Mouse (Mus musculus) CH12.LX (cell line): ENCODE measurements around the gene Nebl. TPM values are rescaled to one million over a fixed set of nuclear protein-coding genes. Genes with fewer than 3 reads are reported as not detected.

Source experiments
- DNase-seq: peaks from one replicate; pipeline ENCODE4 v3.0.0-alpha.2; 2013; ENCODE audit errors: extremely low read depth
- H3K27ac ChIP-seq: 2 replicates; pipeline ENCODE4 v1.5.1; 2012; ENCODE audit warnings: low read depth, mild to moderate bottlenecking, control low read depth, moderate library complexity; ENCODE audit not compliant: insufficient read depth
- H3K27me3 ChIP-seq: replicated peaks from 2 replicates; pipeline ENCODE3; 2012; ENCODE audit warnings: inconsistent platforms
- H3K36me3 ChIP-seq, 2 experiments: replicated peaks in 1 of 2; 2 replicates each; pipeline versions ENCODE3 to v1.6.1; 2012; ENCODE audit warnings: inconsistent platforms in 1 of 2, low read length in 1 of 2, mild to moderate bottlenecking in 1 of 2, mixed read lengths in 1 of 2, moderate library complexity in 1 of 2; ENCODE audit not compliant: control insufficient read depth in 1 of 2, insufficient read depth in 1 of 2
- H3K4me1 ChIP-seq, 2 experiments: 2 replicates each; pipeline ENCODE4 v1.6.1; 2012; ENCODE audit warnings: inconsistent platforms in 1 of 2, moderate library complexity in 1 of 2; ENCODE audit not compliant: insufficient read depth in 2 of 2, control insufficient read depth in 1 of 2
- H3K4me2 ChIP-seq: 2 replicates; pipeline ENCODE4 v1.6.1; 2012; ENCODE audit warnings: low read depth, mild to moderate bottlenecking, control low read depth; ENCODE audit not compliant: poor library complexity, insufficient read depth, severe bottlenecking
- H3K4me3 ChIP-seq, 3 experiments: fragments of 150-350 bp in 1 of 3; sonication (generic) in 1 of 3; replicated peaks in 1 of 3; 2 replicates each; pipeline versions ENCODE3 to v1.5.1; 2011 to 2012; ENCODE audit warnings: low read depth in 2 of 3, low read length in 2 of 3, mild to moderate bottlenecking in 2 of 3, moderate library complexity in 2 of 3, control low read depth in 1 of 3, improper control_type of control experiment in 1 of 3, inconsistent platforms in 1 of 3, mixed read lengths in 1 of 3; ENCODE audit not compliant: poor library complexity in 1 of 3
- H3K79me2 ChIP-seq: replicated peaks from 2 replicates; pipeline ENCODE4 v1.6.1; 2012; ENCODE audit warnings: mild to moderate bottlenecking, moderate library complexity; ENCODE audit not compliant: control insufficient read depth, poor library complexity, insufficient read depth, severe bottlenecking; ENCODE audit errors: extremely low read depth
- H3K9ac ChIP-seq: 2 replicates; pipeline ENCODE4 v1.6.1; 2012; ENCODE audit warnings: low read depth, mild to moderate bottlenecking, control low read depth, moderate library complexity; ENCODE audit not compliant: insufficient read depth
- H3K9me3 ChIP-seq: replicated peaks from 2 replicates; pipeline ENCODE3; 2012; ENCODE audit warnings: low read length, inconsistent platforms, mixed read lengths
- BHLHE40 ChIP-seq: IDR thresholded peaks from 2 replicates; pipeline ENCODE4 v1.6.1; 2011; ENCODE audit warnings: mild to moderate bottlenecking, low read depth, low read length, improper control_type of control experiment
- CHD1 ChIP-seq: IDR thresholded peaks from 2 replicates; pipeline ENCODE4 v1.6.1; 2012; ENCODE audit warnings: low read depth, low read length, improper control_type of control experiment, inconsistent platforms
- CTCF ChIP-seq, 2 experiments: IDR thresholded peaks in 1 of 2; conservative IDR thresholded peaks in 1 of 2; 2 replicates each; pipeline ENCODE4 v1.5.1; 2011 to 2012; ENCODE audit warnings: low read depth in 2 of 2, low read length in 2 of 2, improper control_type of control experiment in 1 of 2, inconsistent platforms in 1 of 2, mild to moderate bottlenecking in 1 of 2, moderate library complexity in 1 of 2
- HCFC1 ChIP-seq: IDR thresholded peaks from 2 replicates; pipeline ENCODE4 v1.6.1; 2012; ENCODE audit warnings: low read depth, mild to moderate bottlenecking, inconsistent platforms, low read length, improper control_type of control experiment
- IRF4 ChIP-seq: IDR thresholded peaks from 2 replicates; pipeline ENCODE4 v1.6.1; 2014; ENCODE audit warnings: low read depth, mild to moderate bottlenecking, inconsistent platforms, low read length, improper control_type of control experiment
- JUN ChIP-seq: IDR thresholded peaks from 2 replicates; pipeline ENCODE4 v1.6.1; 2011; ENCODE audit warnings: low read depth, mild to moderate bottlenecking, low read length, improper control_type of control experiment, moderate library complexity; ENCODE audit not compliant: insufficient read depth
- JUND ChIP-seq: conservative IDR thresholded peaks from 2 replicates; pipeline ENCODE4 v1.6.1; 2011; ENCODE audit warnings: low read depth, low read length, improper control_type of control experiment
- KAT2A ChIP-seq: IDR thresholded peaks from 2 replicates; pipeline ENCODE4 v1.6.1; 2012; ENCODE audit warnings: low read length, improper control_type of control experiment, inconsistent platforms; ENCODE audit not compliant: insufficient replicate concordance
- MEF2A ChIP-seq: IDR thresholded peaks from 2 replicates; pipeline ENCODE4 v1.6.1; 2014; ENCODE audit warnings: low read depth, mild to moderate bottlenecking, inconsistent platforms, low read length, improper control_type of control experiment, borderline replicate concordance
- MYC ChIP-seq: IDR thresholded peaks from 2 replicates; pipeline ENCODE4 v1.6.1; 2011; ENCODE audit warnings: low read depth, mild to moderate bottlenecking, improper control_type of control experiment, low read length
- NELFE ChIP-seq: IDR thresholded peaks from 2 replicates; pipeline ENCODE4 v1.6.1; 2011; ENCODE audit warnings: low read depth, low read length, improper control_type of control experiment
- PAX5 ChIP-seq: IDR thresholded peaks from 2 replicates; pipeline ENCODE4 v1.6.1; 2012; ENCODE audit warnings: low read length, inconsistent platforms, mixed read lengths
- POLR2A ChIP-seq: IDR thresholded peaks from 2 replicates; pipeline ENCODE4 v1.6.1; 2011; ENCODE audit warnings: low read depth, mild to moderate bottlenecking, improper control_type of control experiment, low read length
- RAD21 ChIP-seq: IDR thresholded peaks from 2 replicates; pipeline ENCODE4 v1.6.1; 2011; ENCODE audit warnings: low read depth, mild to moderate bottlenecking, low read length, improper control_type of control experiment, moderate library complexity
- RCOR1 ChIP-seq: conservative IDR thresholded peaks from 2 replicates; pipeline ENCODE4 v1.6.1; 2012; ENCODE audit warnings: low read depth, mild to moderate bottlenecking, inconsistent platforms, low read length, improper control_type of control experiment
- USF1 ChIP-seq: IDR thresholded peaks from 2 replicates; pipeline ENCODE4 v1.6.1; 2014; ENCODE audit warnings: low read depth, mild to moderate bottlenecking, inconsistent platforms, low read length, improper control_type of control experiment
- USF2 ChIP-seq: conservative IDR thresholded peaks from 2 replicates; pipeline ENCODE4 v1.6.1; 2011; ENCODE audit warnings: low read depth, low read length, improper control_type of control experiment
- ZKSCAN1 ChIP-seq: IDR thresholded peaks from 2 replicates; pipeline ENCODE4 v1.6.1; 2012; ENCODE audit warnings: low read depth, inconsistent platforms, low read length, improper control_type of control experiment, borderline replicate concordance
- ZMIZ1 ChIP-seq: IDR thresholded peaks from 2 replicates; pipeline ENCODE4 v1.6.1; 2012; ENCODE audit warnings: low read depth, mild to moderate bottlenecking, inconsistent platforms, low read length, improper control_type of control experiment
- dilution Hi-C: fragments of 300-500 bp; cut with MboI; formaldehyde crosslinking; loops from 2 replicates; pipeline ENCODE4 v1.14.3; 2020; ENCODE audit warnings: low sequenced_read_pairs; ENCODE audit not compliant: extremely low pct_unique_long_range_greater_than_20kb, extremely low pct_ligation_motif_present
- in situ Hi-C: fragments of 300-500 bp; cut with MboI; formaldehyde crosslinking; loops from 3 replicates; pipeline ENCODE4 v1.14.3; 2019; ENCODE audit warnings: low sequenced_read_pairs, low pct_ligation_motif_present, low pct_unique_long_range_greater_than_20kb, mixed read lengths
- polyA plus RNA-seq: library from polyadenylated mRNA; unstranded; fragments of >175 nt; gene quantifications from 2 replicates; pipeline ENCODE4 v1.2.1, GENCODE M21; 2012; ENCODE audit warnings: low read depth; ENCODE audit not compliant: insufficient read length
- total RNA-seq, 2 experiments: library from RNA; depleted of rRNA; stranded (reverse); fragments of 300-350 nt in 1 of 2; fragments of >200 nt in 1 of 2; gene quantifications; 2 replicates each; pipeline ENCODE4 v1.2.3; 2012 to 2014

Nebl gene
- total and polyA plus RNA-seq, 3 experiments: 12.6 to 113 (median 46.4) TPM

GRCm38 (mm10) chr2:17715149-17715767, 16.0 kb downstream of the Nebl start:
- H3K27me3 ChIP-seq: no peaks in the 10 kb centered on the region
- no peak overlapping the region for H3K4me3 ChIP-seq
- H3K27ac ChIP-seq: no peak overlapping the region
- in situ Hi-C loops (no loop called here), dilution Hi-C loops (no loop called here)
- no peaks in the 10 kb centered on the region for H3K4me1 ChIP-seq
- no peak for DNase-seq
- H3K9me3 ChIP-seq: no peaks in the 10 kb centered on the region
- no peak overlapping the region for H3K9ac ChIP-seq
- H3K4me2 ChIP-seq: no peak overlapping the region
- TF ChIP-seq ZKSCAN1: no peak
- no peak for TF ChIP-seq RCOR1
- no peak for TF ChIP-seq USF2
- H3K79me2 ChIP-seq: no peaks in the 10 kb centered on the region
- H3K36me3 ChIP-seq: no peaks in the 10 kb centered on the region

GRCm38 (mm10) chr2:17714661-17715060, 16.6 kb downstream of the Nebl start:
- Histone ChIP-seq H3K79me2 (no peaks in the 10 kb centered on the region), H3K4me3 (no peak overlapping the region), H3K9ac (no peak overlapping the region), H3K27ac (no peak overlapping the region), H3K27me3 (no peaks in the 10 kb centered on the region), H3K4me2 (no peak overlapping the region), H3K4me1 (no peaks in the 10 kb centered on the region), H3K9me3 (no peaks in the 10 kb centered on the region), H3K36me3 (no peaks in the 10 kb centered on the region)
- no peak for DNase-seq
- in situ Hi-C loops: no loop called here
- dilution Hi-C loops: no loop called here
- no peak for TF ChIP-seq USF1
- TF ChIP-seq MYC: no peak
- no peak for TF ChIP-seq CTCF (conservative IDR thresholded peaks at IDR 0.05 in 1 of 2, IDR thresholded peaks at IDR 0.05 in 1 of 2; ENCODE audit: low read depth in 2 of 2, low read length in 2 of 2)
- TF ChIP-seq HCFC1: no peak
- TF ChIP-seq JUND: no peak
- TF ChIP-seq JUN: no peak
- no peak for TF ChIP-seq RAD21
- TF ChIP-seq PAX5: no peak

- no peak for DNase-seq
- Histone ChIP-seq H3K4me1 (no peaks in the 10 kb centered on the region), H3K79me2 (no peaks in the 10 kb centered on the region), H3K36me3 (no peaks in the 10 kb centered on the region), H3K27ac (no peak overlapping the region), H3K4me3 (no peak overlapping the region)
- in situ Hi-C loops: no loop called here
- TF ChIP-seq RAD21 (no peak), HCFC1 (no peak), ZMIZ1 (no peak), IRF4 (no peak), CHD1 (no peak), BHLHE40 (no peak), KAT2A (no peak), USF2 (no peak), POLR2A (no peak), MEF2A (no peak), CTCF (conservative IDR thresholded peaks at IDR 0.05 in 1 of 2, IDR thresholded peaks at IDR 0.05 in 1 of 2; ENCODE audit: low read depth in 2 of 2, low read length in 2 of 2) (no peak), NELFE (no peak)
- TF ChIP-seq, all 38 proteins: peak for 0
- Histone ChIP-seq H3K9ac (no peak overlapping the region), H3K27me3 (no peaks in the 10 kb centered on the region), H3K4me2 (no peak overlapping the region), H3K9me3 (no peaks in the 10 kb centered on the region)
- dilution Hi-C loops: no loop called here
Measured at GRCm38 (mm10) chr2:17714124-17714523, 17.1 kb downstream of the Nebl start.
